Mouse (Mus musculus): ENCODE data around the gene Fahd1. TPM values are rescaled to one million over a fixed set of nuclear protein-coding genes. Genes with fewer than 3 reads are reported as not detected.
A peak's percentile ranks its signal among the peaks of the same experiment; 100 is the strongest.

The Fahd1 gene
- polyA plus RNA-seq, 1 experiment from 2014 or later: 52.1 TPM

GRCm38 (mm10) chr17:24894061-24894994, 44.2 kb upstream of the Fahd1 start:
- 9% methylated on average over 31 of the region's 31 CpGs for WGBS
- Histone ChIP-seq H3K27ac (ENCODE audit: low read length) (peak overlapping the region; percentile 65), H3K9ac (replicated peaks; ENCODE audit: low read length) (peak overlapping the region; percentile 91), H3K9me3 (ENCODE audit: low read length) (no peaks in the 10 kb centered on the region), H3K36me3 (ENCODE audit: insufficient read depth, low read length) (peaks cover 53% of the 10 kb centered on the region), H3K4me3 (ENCODE audit: low read length) (peak overlapping the region; percentile 80), H3K27me3 (ENCODE audit: insufficient read depth, low read length) (no peaks in the 10 kb centered on the region), H3K4me1 (ENCODE audit: insufficient read depth, low read length) (peaks cover 30% of the 10 kb centered on the region), H3K4me2 (replicated peaks; ENCODE audit: low read depth, low read length) (peak overlapping the region; percentile 99)
- ATAC-seq (ENCODE audit: low FRiP score, low TSS enrichment): 0 out of 2 replicates have a peak, but pooled peaks have one; percentile 9

DNA sequence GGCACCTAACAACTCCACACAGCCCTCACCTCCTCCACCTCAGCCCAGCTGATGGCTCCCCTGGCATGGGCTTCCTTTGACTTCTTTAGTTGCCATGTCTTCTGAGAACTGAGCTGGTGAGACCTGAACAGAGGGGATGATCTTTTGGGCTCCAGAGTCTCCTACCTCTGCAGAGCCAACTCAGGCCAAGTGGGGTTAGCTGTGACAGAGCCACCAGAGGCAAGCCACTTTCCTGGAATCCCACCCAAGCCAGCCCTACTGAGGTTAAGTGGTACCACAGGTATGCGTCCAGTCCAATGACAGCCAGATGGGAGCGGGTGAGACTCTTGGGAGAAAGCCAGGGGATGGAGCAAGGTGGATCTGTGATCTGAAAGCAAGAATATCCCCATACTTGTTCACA, 43.1 kb upstream of the Fahd1 start:
- Histone ChIP-seq H3K9me3 (ENCODE audit: low read length) (no peaks in the 10 kb centered on the region), H3K36me3 (ENCODE audit: insufficient read depth, low read length) (peaks cover 42% of the 10 kb centered on the region), H3K4me1 (ENCODE audit: insufficient read depth, low read length) (peaks cover 30% of the 10 kb centered on the region), H3K4me2 (replicated peaks; ENCODE audit: low read depth, low read length) (no peak overlapping the region), H3K9ac (replicated peaks; ENCODE audit: low read length) (no peak overlapping the region), H3K27ac (ENCODE audit: low read length) (no peak overlapping the region), H3K4me3 (ENCODE audit: low read length) (no peak overlapping the region), H3K27me3 (ENCODE audit: insufficient read depth, low read length) (no peaks in the 10 kb centered on the region)
- ATAC-seq (ENCODE audit: low FRiP score, low TSS enrichment): no peak
- WGBS: 97% methylated on average over 2 of the region's 2 CpGs

GRCm38 (mm10) chr17:24892785-24893184, 42.6 kb upstream of the Fahd1 start:
- Histone ChIP-seq H3K27me3 (ENCODE audit: insufficient read depth, low read length) (no peaks in the 10 kb centered on the region), H3K9me3 (ENCODE audit: low read length) (no peaks in the 10 kb centered on the region), H3K4me2 (replicated peaks; ENCODE audit: low read depth, low read length) (no peak overlapping the region), H3K36me3 (ENCODE audit: insufficient read depth, low read length) (peaks cover 37% of the 10 kb centered on the region), H3K4me3 (ENCODE audit: low read length) (no peak overlapping the region), H3K9ac (replicated peaks; ENCODE audit: low read length) (no peak overlapping the region), H3K4me1 (ENCODE audit: insufficient read depth, low read length) (peaks cover 30% of the 10 kb centered on the region), H3K27ac (ENCODE audit: low read length) (no peak overlapping the region)
- WGBS: 94% methylated on average over 12 of the region's 12 CpGs
- ATAC-seq (ENCODE audit: low FRiP score, low TSS enrichment): no peak

DNA sequence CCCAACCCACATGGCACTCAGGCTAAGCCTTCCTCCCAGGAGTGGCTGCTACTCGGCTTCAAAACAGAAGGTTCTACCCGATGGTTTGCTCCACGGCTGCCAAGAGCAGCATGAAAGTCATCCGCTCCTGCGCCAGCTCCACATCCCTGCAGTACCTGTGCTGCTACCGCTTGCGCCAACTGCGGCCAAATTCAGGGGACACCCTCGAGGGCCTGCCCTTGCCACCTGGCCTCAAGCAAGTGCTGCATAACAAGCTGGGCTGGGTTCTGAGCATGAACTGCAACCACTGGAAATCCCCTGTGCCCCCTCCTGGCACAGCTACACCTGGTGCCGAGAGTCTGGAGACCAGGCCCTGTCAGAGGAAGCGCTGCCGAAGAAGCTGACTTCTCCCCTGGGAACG, 41.2 kb upstream of the Fahd1 start:
- Histone ChIP-seq H3K27me3 (ENCODE audit: insufficient read depth, low read length) (no peaks in the 10 kb centered on the region), H3K4me3 (ENCODE audit: low read length) (no peak overlapping the region), H3K27ac (ENCODE audit: low read length) (no peak overlapping the region), H3K9ac (replicated peaks; ENCODE audit: low read length) (no peak overlapping the region), H3K4me1 (ENCODE audit: insufficient read depth, low read length) (peaks cover 27% of the 10 kb centered on the region), H3K4me2 (replicated peaks; ENCODE audit: low read depth, low read length) (no peak overlapping the region), H3K9me3 (ENCODE audit: low read length) (no peaks in the 10 kb centered on the region), H3K36me3 (ENCODE audit: insufficient read depth, low read length) (peaks cover 35% of the 10 kb centered on the region)
- 89% methylated on average over 13 of the region's 13 CpGs for WGBS
- ATAC-seq (ENCODE audit: low FRiP score, low TSS enrichment): no peak

- H3K36me3 ChIP-seq (ENCODE audit: insufficient read depth, low read length): peaks cover 35% of the 10 kb centered on the region
- ATAC-seq (ENCODE audit: low FRiP score, low TSS enrichment): no peak
- no peak overlapping the region for H3K4me3 ChIP-seq (ENCODE audit: low read length)
- H3K4me2 ChIP-seq (replicated peaks; ENCODE audit: low read depth, low read length): no peak overlapping the region
- no peak overlapping the region for H3K27ac ChIP-seq (ENCODE audit: low read length)
- H3K9ac ChIP-seq (replicated peaks; ENCODE audit: low read length): no peak overlapping the region
- WGBS: 88% methylated on average over 19 of the region's 19 CpGs
- no peaks in the 10 kb centered on the region for H3K9me3 ChIP-seq (ENCODE audit: low read length)
- H3K4me1 ChIP-seq (ENCODE audit: insufficient read depth, low read length): peaks cover 22% of the 10 kb centered on the region
- H3K27me3 ChIP-seq (ENCODE audit: insufficient read depth, low read length): no peaks in the 10 kb centered on the region
Observed at GRCm38 (mm10) chr17:24890151-24891092, 40.3 kb upstream of the Fahd1 start.

DNA sequence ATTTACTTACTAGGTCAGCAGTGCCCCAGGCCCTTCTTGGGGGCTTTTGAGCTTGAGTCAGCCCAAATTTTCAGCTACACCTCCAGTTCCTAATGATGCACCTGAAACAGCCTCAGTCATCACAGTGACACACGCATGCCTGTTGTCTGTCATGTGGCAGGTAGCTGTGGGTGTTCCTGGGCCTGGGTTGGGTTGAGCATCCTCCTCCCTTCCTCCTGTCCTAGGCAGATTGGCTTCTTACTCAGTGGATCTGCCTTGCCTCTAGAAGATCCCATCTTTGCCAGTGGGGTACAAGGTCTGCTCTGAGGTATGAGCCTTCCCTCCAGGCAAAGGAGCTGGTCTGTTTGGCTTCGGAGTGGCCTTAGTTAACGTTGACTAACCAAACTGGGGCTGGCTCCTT, 38.7 kb upstream of the Fahd1 start:
- 90% methylated on average over 3 of the region's 3 CpGs for WGBS
- H3K36me3 ChIP-seq (ENCODE audit: insufficient read depth, low read length): peaks cover 35% of the 10 kb centered on the region
- H3K4me3 ChIP-seq (ENCODE audit: low read length): no peak overlapping the region
- H3K27me3 ChIP-seq (ENCODE audit: insufficient read depth, low read length): no peaks in the 10 kb centered on the region
- no peaks in the 10 kb centered on the region for H3K9me3 ChIP-seq (ENCODE audit: low read length)
- ATAC-seq (ENCODE audit: low FRiP score, low TSS enrichment): no peak
- no peak overlapping the region for H3K9ac ChIP-seq (replicated peaks; ENCODE audit: low read length)
- H3K4me2 ChIP-seq (replicated peaks; ENCODE audit: low read depth, low read length): no peak overlapping the region
- no peak overlapping the region for H3K27ac ChIP-seq (ENCODE audit: low read length)
- peaks cover 20% of the 10 kb centered on the region for H3K4me1 ChIP-seq (ENCODE audit: insufficient read depth, low read length)

DNA sequence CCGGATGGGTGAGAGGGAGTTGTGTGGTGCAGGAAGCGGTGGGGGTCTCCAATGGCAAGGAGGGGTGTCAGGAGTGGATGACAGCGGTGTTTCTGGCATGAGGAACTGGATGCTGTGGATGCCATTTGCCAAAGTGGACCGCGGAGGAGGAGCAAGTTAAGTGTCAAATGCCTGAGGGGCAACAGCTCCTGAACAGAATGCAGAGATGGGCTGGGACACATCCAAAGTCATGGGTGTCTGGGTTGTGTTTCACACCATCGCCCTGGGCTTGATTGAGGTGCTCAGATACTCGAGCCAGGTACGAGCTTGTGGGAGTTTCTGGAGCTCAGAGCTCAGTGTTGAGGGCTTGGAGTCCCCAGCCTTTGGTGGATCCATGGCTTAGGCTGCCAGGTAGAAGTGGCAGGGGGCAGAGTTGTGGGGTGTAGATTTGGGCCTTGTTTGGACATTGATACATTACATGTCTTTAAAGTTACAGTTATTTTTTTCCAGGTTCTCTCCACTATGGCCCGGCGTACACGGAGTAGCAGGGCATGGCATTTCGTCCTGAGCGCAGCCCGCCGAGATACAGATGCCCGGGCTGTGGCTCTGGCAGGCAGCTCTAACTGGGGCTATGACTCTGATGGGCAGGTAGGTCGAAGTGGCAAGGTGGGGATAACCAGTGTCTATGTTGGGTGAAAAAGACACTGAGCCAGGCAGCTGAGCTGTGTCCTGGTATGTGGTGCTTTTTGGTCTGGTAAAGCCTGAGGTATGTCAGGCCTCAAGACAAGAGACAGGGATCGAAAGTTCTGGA, 37.3 kb upstream of the Fahd1 start:
- Histone ChIP-seq H3K36me3 (ENCODE audit: insufficient read depth, low read length) (peaks cover 25% of the 10 kb centered on the region), H3K27ac (ENCODE audit: low read length) (no peak overlapping the region)

GRCm38 (mm10) chr17:24886932-24887271, 36.7 kb upstream of the Fahd1 start:
- peak; percentile 43 for ATAC-seq (ENCODE audit: low FRiP score, low TSS enrichment)

More for the DNA sequence above, 37.3 kb upstream of the Fahd1 start:
- Histone ChIP-seq H3K4me2 (replicated peaks; ENCODE audit: low read depth, low read length) (peak overlapping the region; percentile 84), H3K27me3 (ENCODE audit: insufficient read depth, low read length) (no peaks in the 10 kb centered on the region), H3K9me3 (ENCODE audit: low read length) (no peaks in the 10 kb centered on the region), H3K4me3 (ENCODE audit: low read length) (peak overlapping the region; percentile 84), H3K9ac (replicated peaks; ENCODE audit: low read length) (peak overlapping the region; percentile 89), H3K4me1 (ENCODE audit: insufficient read depth, low read length) (peaks cover 17% of the 10 kb centered on the region)
- 58% methylated on average over 18 of the region's 18 CpGs for WGBS
- no peak for ATAC-seq (ENCODE audit: low FRiP score, low TSS enrichment)

More at GRCm38 (mm10) chr17:24886932-24887271, 36.7 kb upstream of the Fahd1 start:
- Histone ChIP-seq H3K27me3 (ENCODE audit: insufficient read depth, low read length) (no peaks in the 10 kb centered on the region), H3K9ac (replicated peaks; ENCODE audit: low read length) (peak overlapping the region; percentile 89), H3K4me1 (ENCODE audit: insufficient read depth, low read length) (peaks cover 17% of the 10 kb centered on the region), H3K4me2 (replicated peaks; ENCODE audit: low read depth, low read length) (peak overlapping the region; percentile 84), H3K4me3 (ENCODE audit: low read length) (peak overlapping the region; percentile 84), H3K36me3 (ENCODE audit: insufficient read depth, low read length) (peaks cover 19% of the 10 kb centered on the region), H3K9me3 (ENCODE audit: low read length) (no peaks in the 10 kb centered on the region), H3K27ac (ENCODE audit: low read length) (peak overlapping the region; percentile 76; the same call in 1 of the 2 replicates)
- WGBS: 2% methylated on average over 18 of the region's 18 CpGs

Measured in kidney, embryonic 16.5 days (tissue).